Mouse (Mus musculus) thymus, adult 2 months (tissue): ENCODE measurements around the gene Cenpo.

Source experiments
- CTCF ChIP-seq: fragments of 200-500 bp; IDR thresholded peaks from 2 replicates; pipeline ENCODE4 v1.5.1; 2012; ENCODE audit warnings: mild to moderate bottlenecking, control low read depth, low read length, moderate library complexity, borderline replicate concordance; ENCODE audit not compliant: control insufficient read depth, poor library complexity, insufficient read depth; ENCODE audit errors: extremely low read depth
- POLR2A ChIP-seq: fragments of 200-500 bp; IDR thresholded peaks from 2 replicates; pipeline ENCODE4 v1.6.1; 2012; ENCODE audit warnings: mild to moderate bottlenecking, low read length, control low read depth, moderate library complexity; ENCODE audit not compliant: control insufficient read depth, poor library complexity, insufficient read depth; ENCODE audit errors: extremely low read depth

- TF ChIP-seq CTCF (no peak), POLR2A (no peak)
Observed at GRCm38 (mm10) chr12:4178839-4179238, 55.3 kb downstream of the Cenpo start.
